Mouse (Mus musculus) hindbrain, postnatal 0 days (tissue): ENCODE data around the gene Tmem204. TPM values are rescaled to one million over a fixed set of nuclear protein-coding genes. Genes with fewer than 3 reads are reported as not detected.

ENCODE experiments used
- ATAC-seq: fragments of 200-750 bp; cut with Nextera tagmentation; 2 replicates; pipeline ENCODE4 v1.8.0; 2017; ENCODE audit warnings: mild to moderate bottlenecking, moderate TSS enrichment, moderate library complexity
- DNase-seq: peaks from one replicate; pipeline ENCODE4 v3.0.0-alpha.2; 2015; ENCODE audit warnings: low spot score
- H3K27ac ChIP-seq: fragments of 300-500 bp; sonication (generic); 2 replicates; pipeline ENCODE4 v1.5.1; 2014; ENCODE audit warnings: mild to moderate bottlenecking
- H3K27me3 ChIP-seq: fragments of 300-500 bp; sonication (generic); 2 replicates; pipeline ENCODE4 v1.6.1; 2014; ENCODE audit warnings: low read length, mixed read lengths; ENCODE audit not compliant: insufficient read depth
- H3K36me3 ChIP-seq: fragments of 300-500 bp; sonication (generic); 2 replicates; pipeline ENCODE4 v1.6.1; 2014; ENCODE audit warnings: low read length, mixed read lengths; ENCODE audit not compliant: insufficient read depth
- H3K4me1 ChIP-seq: fragments of 300-500 bp; sonication (generic); 2 replicates; pipeline ENCODE4 v1.6.1; 2014; ENCODE audit warnings: antibody characterized with exemption, low read length, mixed read lengths; ENCODE audit not compliant: insufficient read depth
- H3K4me2 ChIP-seq: fragments of 300-500 bp; sonication (generic); 2 replicates; pipeline ENCODE4 v1.6.1; 2014; ENCODE audit warnings: low read depth, mild to moderate bottlenecking, low read length, moderate library complexity, mixed read lengths
- H3K4me3 ChIP-seq: fragments of 300-500 bp; sonication (generic); 2 replicates; pipeline ENCODE4 v1.5.1; 2014; ENCODE audit warnings: low read length
- H3K9ac ChIP-seq: fragments of 300-500 bp; sonication (generic); replicated peaks from 2 replicates; pipeline ENCODE4 v1.6.1; 2014; ENCODE audit warnings: mild to moderate bottlenecking, low read length, moderate library complexity, mixed read lengths
- H3K9me3 ChIP-seq: fragments of 300-500 bp; sonication (generic); 2 replicates; pipeline ENCODE4 v1.6.1; 2016; ENCODE audit warnings: low read length, mixed read lengths
- CTCF ChIP-seq: IDR thresholded peaks from 2 replicates; pipeline ENCODE4 v1.5.1; 2016; ENCODE audit warnings: antibody characterized with exemption, control low read depth, low read depth
- WGBS: fragments of 180-500 bp; shearing (Covaris S2); extraction: QIAGEN DNeasy Blood & Tissue Kit; methylation state at CpG from one replicate; pipeline ENCODE4 v1.1.7; 2014; 5-methylcytosine and 5-hydroxymethylcytosine counted together
- polyA plus RNA-seq: library from polyadenylated mRNA; unstranded; fragments of >200 nt; fragmentation: Nextera tagmentation; extraction: Ambion mirVana; gene quantifications from 2 replicates; pipeline ENCODE4 v1.2.1, GENCODE M21; 2015
- total RNA-seq: library from RNA; depleted of rRNA; stranded (reverse); fragments of >200 nt; gene quantifications from 2 replicates; pipeline ENCODE4 v1.2.3, GENCODE M21; 2014

The Tmem204 gene
- total and polyA plus RNA-seq, 2 experiments from 2014 or later = 11.7 to 21.5 TPM

DNA sequence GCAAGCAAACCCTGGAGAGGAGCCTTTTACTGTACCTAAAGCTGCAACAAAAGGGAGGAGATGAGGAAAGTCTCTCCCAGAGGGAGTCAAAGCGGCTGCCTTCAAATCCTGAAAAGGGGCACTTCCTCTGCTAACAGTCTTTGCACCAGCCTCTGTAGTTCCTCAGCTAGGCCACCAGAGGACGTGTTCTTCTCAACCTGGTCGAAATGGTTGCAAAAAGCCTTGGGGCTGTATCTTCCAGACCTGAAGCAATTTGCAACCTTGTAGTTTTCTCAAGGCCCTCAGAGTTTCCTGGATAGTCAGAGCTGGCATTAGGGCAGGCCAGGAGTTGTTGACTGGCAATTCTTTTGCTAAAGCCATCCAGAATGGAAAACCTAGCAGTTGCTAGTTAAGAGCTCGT is 33.9 kb upstream of the Tmem204 start:
- H3K36me3 ChIP-seq = no peaks in the 10 kb centered on the region
- H3K27me3 ChIP-seq = no peaks in the 10 kb centered on the region
- peaks cover 6% of the 10 kb centered on the region; the same call in 1 of the 2 replicates for H3K4me1 ChIP-seq
- DNase-seq (peak; percentile 5), ATAC-seq (no peak)
- no peak overlapping the region for H3K4me2 ChIP-seq
- no peak overlapping the region for H3K27ac ChIP-seq
- TF ChIP-seq CTCF = peak; percentile 54
- WGBS = 36% methylated on average over 4 of the region's 4 CpGs
- no peak overlapping the region for H3K9ac ChIP-seq
- no peak overlapping the region for H3K4me3 ChIP-seq
- H3K9me3 ChIP-seq = no peaks in the 10 kb centered on the region

- peak within 1 kb of the TSS; percentile 54 for H3K4me3 ChIP-seq
- TF ChIP-seq CTCF = 0 out of 2 replicates have a peak, but pooled peaks have one; percentile 4
- no peaks in the 10 kb centered on the region for H3K27me3 ChIP-seq
- DNase-seq (peak; percentile 97), ATAC-seq (peak; percentile 95)
- no peaks in the 10 kb centered on the region; the same call in 1 of the 2 replicates for H3K36me3 ChIP-seq
- H3K4me2 ChIP-seq = peak within 1 kb of the TSS; percentile 99
- peak within 1 kb of the TSS; percentile 72 for H3K9ac ChIP-seq
- H3K4me1 ChIP-seq = peaks cover 6% of the 10 kb centered on the region; the same call in 1 of the 2 replicates
- H3K27ac ChIP-seq = peak within 1 kb of the TSS; percentile 93
- 6% methylated on average over 40 of the region's 40 CpGs for WGBS
- H3K9me3 ChIP-seq = no peaks in the 10 kb centered on the region
Observed at GRCm38 (mm10) chr17:25115664-25116432, 32.5 kb upstream of the Tmem204 start, which contains the start of gene Telo2. Gene Telo2, minus strand, starts transcription at chr17:25115967.

DNA sequence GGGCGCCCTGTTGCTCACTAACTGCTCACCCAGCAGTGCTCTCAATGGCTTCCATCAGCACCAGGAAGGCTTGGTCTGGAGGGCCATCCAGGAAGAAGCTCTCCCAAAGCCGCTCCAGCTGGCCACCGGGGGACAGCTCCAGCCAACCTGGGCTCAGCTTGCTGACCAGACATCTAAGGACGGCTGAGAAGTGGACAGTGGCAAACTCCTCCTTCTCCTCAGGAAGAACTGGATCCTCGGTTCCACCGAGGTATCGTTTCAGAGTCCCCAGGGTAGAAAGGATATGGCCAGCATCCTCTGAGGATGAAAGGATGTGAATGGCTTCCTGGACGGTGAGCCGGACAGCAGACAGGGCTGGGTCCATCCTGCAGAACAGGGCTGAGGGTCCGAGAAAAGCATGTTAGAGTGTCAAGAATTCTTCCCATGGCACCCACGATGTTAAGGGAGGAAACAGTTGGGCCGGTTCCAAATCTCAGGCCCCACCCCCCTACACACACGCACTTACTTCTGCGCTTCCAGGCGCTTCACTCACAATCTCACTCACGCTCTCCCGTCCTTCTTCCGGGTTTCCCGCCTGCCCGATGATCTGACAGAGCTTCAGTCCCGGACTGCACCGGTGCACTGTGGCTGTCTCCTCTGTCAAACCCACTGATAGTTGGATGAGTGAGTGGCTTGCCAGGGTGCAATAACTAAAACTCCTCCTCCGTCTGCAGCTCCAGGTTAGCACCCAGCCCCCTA is 31.7 kb upstream of the Tmem204 start:
- 12% methylated on average over 23 of the region's 23 CpGs for WGBS
- Histone ChIP-seq H3K4me2 (peak overlapping the region; percentile 99), H3K27ac (peak overlapping the region; percentile 93), H3K36me3 (peaks cover 6% of the 10 kb centered on the region; the same call in 1 of the 2 replicates), H3K9me3 (no peaks in the 10 kb centered on the region), H3K4me1 (peaks cover 6% of the 10 kb centered on the region; the same call in 1 of the 2 replicates), H3K9ac (peak overlapping the region; percentile 72), H3K4me3 (peak overlapping the region; percentile 54), H3K27me3 (no peaks in the 10 kb centered on the region)
- ATAC-seq = peak; percentile 43
- no peak for TF ChIP-seq CTCF
- DNase-seq = peak; percentile 59

GRCm38 (mm10) chr17:25112423-25112810 is 29.0 kb upstream of the Tmem204 start:
- ATAC-seq (no peak), DNase-seq (no peak)
- 69% methylated on average over 3 of the region's 3 CpGs for WGBS
- Histone ChIP-seq H3K9ac (no peak overlapping the region), H3K27me3 (no peaks in the 10 kb centered on the region), H3K4me3 (no peak overlapping the region), H3K4me1 (peaks cover 6% of the 10 kb centered on the region; the same call in 1 of the 2 replicates), H3K27ac (peak overlapping the region; percentile 28; the same call in 1 of the 2 replicates), H3K4me2 (no peak overlapping the region), H3K9me3 (no peaks in the 10 kb centered on the region), H3K36me3 (peaks cover 14% of the 10 kb centered on the region; the same call in 1 of the 2 replicates)
- TF ChIP-seq CTCF = no peak

DNA sequence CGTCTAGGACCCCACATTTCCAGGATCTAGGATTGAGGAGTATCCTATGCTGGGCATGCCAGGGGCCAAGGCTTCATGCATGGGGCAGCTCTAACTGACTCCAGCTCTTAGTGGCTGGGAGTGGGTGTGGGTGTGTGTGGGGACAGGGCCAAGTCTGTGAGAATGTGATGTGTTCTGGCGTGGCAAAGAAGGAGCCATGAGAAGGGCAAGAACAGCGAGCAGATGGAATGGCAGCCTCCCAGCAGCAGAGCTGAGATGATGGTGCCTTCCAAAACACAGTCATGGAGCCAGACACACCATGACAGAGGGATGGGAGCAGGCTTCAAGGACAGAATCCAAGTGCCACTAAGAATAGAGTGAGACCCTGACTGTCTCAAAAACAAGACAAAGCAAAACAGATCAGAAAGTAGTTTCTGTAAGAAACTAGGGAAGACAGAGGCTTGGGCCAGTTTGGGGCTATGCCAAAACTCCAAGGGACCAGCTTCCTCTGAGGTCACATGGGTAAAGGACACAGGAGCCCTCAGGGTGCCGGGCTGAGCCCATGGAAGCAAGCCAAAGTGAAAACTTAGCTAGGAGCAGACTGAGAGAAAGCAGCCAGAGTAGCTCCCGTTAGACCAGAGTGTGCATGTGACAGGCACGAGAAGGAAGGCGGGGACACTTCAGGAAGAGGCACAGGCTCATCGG is 28.5 kb upstream of the Tmem204 start:
- no peaks in the 10 kb centered on the region for H3K9me3 ChIP-seq
- no peak overlapping the region for H3K4me2 ChIP-seq
- H3K27me3 ChIP-seq = no peaks in the 10 kb centered on the region
- TF ChIP-seq CTCF = no peak
- peaks cover 15% of the 10 kb centered on the region; the same call in 1 of the 2 replicates for H3K36me3 ChIP-seq
- whole genome bisulfite sequencing = 56% methylated on average over 8 of the region's 8 CpGs
- H3K4me3 ChIP-seq = no peak overlapping the region
- H3K9ac ChIP-seq = no peak overlapping the region
- DNase-seq (peak; percentile 47), ATAC-seq (no peak)
- H3K4me1 ChIP-seq = peaks cover 6% of the 10 kb centered on the region; the same call in 1 of the 2 replicates
- H3K27ac ChIP-seq = peak overlapping the region; percentile 28; the same call in 1 of the 2 replicates

- Histone ChIP-seq H3K4me3 (no peak overlapping the region), H3K27me3 (no peaks in the 10 kb centered on the region), H3K36me3 (peaks cover 21% of the 10 kb centered on the region; the same call in 1 of the 2 replicates), H3K27ac (peak overlapping the region; percentile 28; the same call in 1 of the 2 replicates), H3K4me2 (no peak overlapping the region), H3K9me3 (no peaks in the 10 kb centered on the region), H3K4me1 (peaks cover 6% of the 10 kb centered on the region; the same call in 1 of the 2 replicates), H3K9ac (no peak overlapping the region)
- TF ChIP-seq CTCF = no peak
- DNase-seq (no peak), ATAC-seq (no peak)
- WGBS = 92% methylated on average over 5 of the region's 5 CpGs
Observed at GRCm38 (mm10) chr17:25111220-25111619, 27.8 kb upstream of the Tmem204 start.
